Mouse (Mus musculus) spleen, adult 2 months (tissue): Measurements from ENCODE around the gene Saa2.

Experiments used
- CTCF ChIP-seq: fragments of 200-500 bp; IDR thresholded peaks from 2 replicates; pipeline ENCODE4 v1.5.1; 2011; ENCODE audit warnings: mild to moderate bottlenecking, inconsistent platforms; ENCODE audit not compliant: insufficient read depth, insufficient read length, insufficient replicate concordance; ENCODE audit errors: extremely low read depth
- POLR2A ChIP-seq: fragments of 200-500 bp; IDR thresholded peaks from 2 replicates; pipeline ENCODE4 v1.6.1; 2011; ENCODE audit warnings: low read depth, low read length, inconsistent platforms

GRCm38 (mm10) chr7:46762601-46763000 lies 11.0 kb downstream of the Saa2 start:
- no peak for TF ChIP-seq CTCF
- no peak for TF ChIP-seq POLR2A
